Mouse (Mus musculus) thymus, adult 2 months (tissue): Measurements from ENCODE around the gene Nos1ap.

Source experiments
- CTCF ChIP-seq: fragments of 200-500 bp; IDR thresholded peaks from 2 replicates; pipeline ENCODE4 v1.5.1; 2012; ENCODE audit warnings: mild to moderate bottlenecking, control low read depth, low read length, moderate library complexity, borderline replicate concordance; ENCODE audit not compliant: control insufficient read depth, poor library complexity, insufficient read depth; ENCODE audit errors: extremely low read depth
- POLR2A ChIP-seq: fragments of 200-500 bp; IDR thresholded peaks from 2 replicates; pipeline ENCODE4 v1.6.1; 2012; ENCODE audit warnings: mild to moderate bottlenecking, low read length, control low read depth, moderate library complexity; ENCODE audit not compliant: control insufficient read depth, poor library complexity, insufficient read depth; ENCODE audit errors: extremely low read depth

- TF ChIP-seq CTCF (no peak), POLR2A (no peak)
Measured at GRCm38 (mm10) chr1:170512429-170513097, 77.1 kb downstream of the Nos1ap start.
